Mouse (Mus musculus) lung, postnatal 0 days (tissue): ENCODE measurements around the gene Cmbl. TPM values are rescaled to one million over a fixed set of nuclear protein-coding genes. Genes with fewer than 3 reads are reported as not detected.

Experiments used
- ATAC-seq: fragments of 200-750 bp; cut with Nextera tagmentation; 2 replicates; pipeline ENCODE4 v1.8.0; 2017; ENCODE audit warnings: moderate library complexity
- DNase-seq: peaks from one replicate; pipeline ENCODE4 v3.0.0-alpha.2; 2016; ENCODE audit warnings: low spot score
- H3K27ac ChIP-seq: fragments of 300-500 bp; sonication (generic); 2 replicates; pipeline ENCODE4 v1.5.1; 2014; ENCODE audit warnings: antibody characterized with exemption, mild to moderate bottlenecking, low read length, mixed read lengths
- H3K27me3 ChIP-seq: fragments of 300-500 bp; sonication (generic); replicated peaks from 2 replicates; pipeline ENCODE4 v1.6.1; 2014; ENCODE audit warnings: low read length, mixed read lengths; ENCODE audit not compliant: insufficient read depth
- H3K36me3 ChIP-seq: fragments of 300-500 bp; sonication (generic); 2 replicates; pipeline ENCODE4 v1.6.1; 2014; ENCODE audit warnings: low read length, mixed read lengths; ENCODE audit not compliant: insufficient read depth
- H3K4me1 ChIP-seq: fragments of 300-500 bp; sonication (generic); 2 replicates; pipeline ENCODE4 v1.6.1; 2014; ENCODE audit warnings: antibody characterized with exemption, low read depth, low read length, mixed read lengths; ENCODE audit not compliant: insufficient read depth
- H3K4me2 ChIP-seq: fragments of 300-500 bp; sonication (generic); replicated peaks from 2 replicates; pipeline ENCODE4 v1.6.1; 2014; ENCODE audit warnings: low read depth, mild to moderate bottlenecking, low read length, moderate library complexity, mixed read lengths
- H3K4me3 ChIP-seq: fragments of 300-500 bp; sonication (generic); 2 replicates; pipeline ENCODE4 v1.5.1; 2014; ENCODE audit warnings: low read depth, low read length
- H3K9ac ChIP-seq: fragments of 300-500 bp; sonication (generic); replicated peaks from 2 replicates; pipeline ENCODE4 v1.6.1; 2014; ENCODE audit warnings: low read depth, mild to moderate bottlenecking
- H3K9me3 ChIP-seq: fragments of 300-500 bp; sonication (generic); 2 replicates; pipeline ENCODE4 v1.6.1; 2016; ENCODE audit warnings: low read length, mixed read lengths
- CTCF ChIP-seq: IDR thresholded peaks from 2 replicates; pipeline ENCODE4 v1.5.1; 2016; ENCODE audit warnings: antibody characterized with exemption, mild to moderate bottlenecking
- EP300 ChIP-seq: IDR thresholded peaks from 2 replicates; pipeline ENCODE4 v1.6.1; 2016; ENCODE audit warnings: antibody characterized with exemption, mild to moderate bottlenecking, control low read depth
- WGBS: fragments of 180-500 bp; shearing (Covaris S2); extraction: QIAGEN DNeasy Blood & Tissue Kit; methylation state at CpG from one replicate; pipeline ENCODE4 v1.1.7; 2014; 5-methylcytosine and 5-hydroxymethylcytosine counted together
- polyA plus RNA-seq: library from polyadenylated mRNA; unstranded; fragments of >200 nt; fragmentation: Nextera tagmentation; extraction: Ambion mirVana; gene quantifications from 2 replicates; pipeline ENCODE4 v1.2.1, GENCODE M21; 2015

Cmbl gene
- polyA plus RNA-seq, 1 experiment from 2014 or later: 12.2 TPM

GRCm38 (mm10) chr15:31614666-31615065 lies 49.5 kb downstream of the Cmbl start:
- Histone ChIP-seq H3K4me2 (no peak overlapping the region), H3K36me3 (peaks cover 14% of the 10 kb centered on the region), H3K27me3 (no peaks in the 10 kb centered on the region), H3K4me3 (no peak overlapping the region), H3K9me3 (no peaks in the 10 kb centered on the region), H3K27ac (no peak overlapping the region), H3K4me1 (no peaks in the 10 kb centered on the region), H3K9ac (no peak overlapping the region)
- ATAC-seq: no peak
- DNase-seq: no peak
- TF ChIP-seq CTCF (no peak), EP300 (no peak)
- 81% methylated on average over 2 of the region's 2 CpGs for WGBS

- Histone ChIP-seq H3K4me2 (no peak overlapping the region), H3K27ac (no peak overlapping the region), H3K36me3 (peaks cover 11% of the 10 kb centered on the region), H3K4me3 (no peak overlapping the region), H3K4me1 (no peaks in the 10 kb centered on the region), H3K9me3 (no peaks in the 10 kb centered on the region), H3K27me3 (no peaks in the 10 kb centered on the region), H3K9ac (no peak overlapping the region)
- DNase-seq (no peak), ATAC-seq (no peak)
- 90% methylated on average over 9 of the region's 9 CpGs for WGBS
- no peak for TF ChIP-seq EP300
- TF ChIP-seq CTCF: no peak
Observed at GRCm38 (mm10) chr15:31617261-31617660, 52.1 kb downstream of the Cmbl start.

GRCm38 (mm10) chr15:31619521-31619920 lies 54.3 kb downstream of the Cmbl start:
- peaks cover 11% of the 10 kb centered on the region for H3K36me3 ChIP-seq
- no peaks in the 10 kb centered on the region for H3K27me3 ChIP-seq
- no peak for TF ChIP-seq EP300
- TF ChIP-seq CTCF: peak; percentile 33
- no peak overlapping the region for H3K4me3 ChIP-seq
- WGBS: 88% methylated on average over 8 of the region's 8 CpGs
- ATAC-seq: no peak
- H3K9ac ChIP-seq: no peak overlapping the region
- H3K27ac ChIP-seq: no peak overlapping the region
- no peaks in the 10 kb centered on the region for H3K9me3 ChIP-seq
- H3K4me2 ChIP-seq: no peak overlapping the region
- no peaks in the 10 kb centered on the region for H3K4me1 ChIP-seq
- DNase-seq: no peak

DNA sequence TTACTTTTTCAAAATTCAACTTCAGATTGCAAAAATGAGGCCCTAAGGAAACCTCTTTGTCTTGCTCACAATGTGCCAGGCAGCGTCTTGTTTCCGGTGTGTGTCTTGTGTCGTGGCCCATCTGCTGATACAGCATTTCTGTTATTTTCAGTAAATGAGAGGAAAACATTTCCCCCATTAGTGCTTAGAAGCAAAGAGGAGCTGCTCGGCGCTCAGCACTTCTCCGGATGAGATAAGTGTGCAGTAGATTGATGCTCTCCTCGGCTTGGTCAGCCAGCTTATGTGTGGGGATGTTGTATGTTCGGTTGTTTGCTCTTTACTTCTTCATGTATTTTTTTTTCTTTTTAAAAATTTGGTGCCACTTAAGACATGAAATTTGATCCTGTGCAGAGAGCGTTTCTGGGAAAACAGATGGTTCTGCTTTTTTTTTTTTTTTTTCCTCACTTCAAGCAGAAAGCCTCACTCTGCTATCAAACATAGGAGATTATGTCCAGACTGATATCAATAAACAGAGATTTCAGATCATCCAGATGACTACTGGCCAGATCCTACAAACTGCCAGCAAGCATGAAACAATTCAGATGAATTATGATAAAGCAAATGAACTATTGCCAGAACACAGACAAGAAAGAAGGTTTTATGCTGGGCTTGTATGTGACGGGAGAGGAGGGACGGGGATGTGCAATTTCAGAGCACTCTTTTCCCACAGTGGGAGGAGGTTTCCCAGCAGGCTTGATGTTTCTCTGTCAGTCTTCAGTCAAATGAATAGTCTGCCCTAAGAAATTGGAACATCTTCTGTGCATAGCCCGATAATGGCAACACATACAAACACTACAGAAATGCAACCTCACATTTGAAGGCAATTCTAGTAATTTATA lies 62.3 kb downstream of the Cmbl start:
- H3K27me3 ChIP-seq: no peaks in the 10 kb centered on the region
- WGBS: 33% methylated on average over 12 of the region's 12 CpGs
- ATAC-seq: no peak; the same call in 1 of the 2 replicates
- TF ChIP-seq EP300: no peak
- TF ChIP-seq CTCF: no peak
- peak; percentile 34 for DNase-seq
- no peak overlapping the region for H3K4me3 ChIP-seq
- no peaks in the 10 kb centered on the region for H3K9me3 ChIP-seq
- no peak overlapping the region for H3K9ac ChIP-seq
- H3K4me1 ChIP-seq: no peaks in the 10 kb centered on the region
- no peak overlapping the region for H3K4me2 ChIP-seq
- no peak overlapping the region for H3K27ac ChIP-seq
- no peaks in the 10 kb centered on the region for H3K36me3 ChIP-seq

DNA sequence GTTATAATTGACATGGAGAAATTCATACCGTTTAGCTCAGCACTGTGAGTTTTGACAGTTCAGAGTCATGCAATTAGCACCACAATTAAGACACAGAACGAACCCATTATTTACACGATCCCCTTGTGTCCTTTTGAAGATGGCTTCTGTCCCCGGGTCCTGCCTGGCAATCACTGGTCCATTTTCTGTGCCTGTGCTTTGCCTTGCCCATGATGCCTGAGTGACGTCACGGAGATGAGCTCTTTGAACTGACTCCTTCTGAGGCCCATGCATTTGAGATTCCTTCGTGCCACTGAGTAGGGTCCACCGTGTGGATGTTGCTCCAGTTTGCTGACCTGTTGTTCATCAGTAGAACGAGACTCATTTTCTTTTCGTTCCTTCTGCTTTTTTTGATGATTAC lies 63.0 kb downstream of the Cmbl start:
- no peaks in the 10 kb centered on the region for H3K36me3 ChIP-seq
- H3K27ac ChIP-seq: no peak overlapping the region
- H3K27me3 ChIP-seq: no peaks in the 10 kb centered on the region
- H3K4me1 ChIP-seq: no peaks in the 10 kb centered on the region
- H3K4me2 ChIP-seq: no peak overlapping the region
- ATAC-seq: no peak
- WGBS: 76% methylated on average over 10 of the region's 10 CpGs
- TF ChIP-seq CTCF (no peak), EP300 (no peak)
- DNase-seq: no peak
- H3K9ac ChIP-seq: no peak overlapping the region
- H3K9me3 ChIP-seq: no peaks in the 10 kb centered on the region
- H3K4me3 ChIP-seq: no peak overlapping the region

DNA sequence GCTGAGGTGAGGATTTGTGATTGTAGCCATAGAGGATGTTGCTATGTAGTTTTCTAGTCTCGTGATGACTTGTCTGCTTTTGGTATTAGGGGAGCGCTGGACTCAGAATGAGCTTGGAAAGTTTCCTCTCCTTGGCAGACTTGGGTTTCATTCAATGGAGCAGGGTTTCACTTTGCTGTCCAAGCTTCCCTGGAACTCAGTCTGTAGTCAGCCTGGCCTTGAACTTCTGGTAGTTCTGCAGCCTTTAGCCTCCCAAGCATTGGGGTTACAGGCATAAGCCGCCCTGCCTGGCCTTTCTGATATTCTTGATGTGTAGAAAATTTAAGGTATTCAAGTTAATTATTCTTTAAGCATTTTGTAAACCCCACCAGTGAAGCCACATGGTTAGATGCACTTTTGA lies 64.4 kb downstream of the Cmbl start:
- 92% methylated on average over 3 of the region's 3 CpGs for WGBS

More for the DNA sequence above, 64.4 kb downstream of the Cmbl start:
- H3K4me3 ChIP-seq: no peak overlapping the region
- H3K9ac ChIP-seq: no peak overlapping the region
- no peak overlapping the region for H3K4me2 ChIP-seq
- no peaks in the 10 kb centered on the region for H3K9me3 ChIP-seq
- no peak for TF ChIP-seq CTCF
- TF ChIP-seq EP300: no peak
- no peak for DNase-seq
- no peaks in the 10 kb centered on the region for H3K27me3 ChIP-seq
- H3K4me1 ChIP-seq: no peaks in the 10 kb centered on the region
- H3K36me3 ChIP-seq: no peaks in the 10 kb centered on the region
- no peak overlapping the region for H3K27ac ChIP-seq
- no peak for ATAC-seq
